Mouse (Mus musculus): ENCODE measurements around the gene Tacr1. TPM values are rescaled to one million over a fixed set of nuclear protein-coding genes. Genes with fewer than 3 reads are reported as not detected.

Gene Tacr1
- total and polyA plus RNA-seq, 3 experiments = not detected

DNA sequence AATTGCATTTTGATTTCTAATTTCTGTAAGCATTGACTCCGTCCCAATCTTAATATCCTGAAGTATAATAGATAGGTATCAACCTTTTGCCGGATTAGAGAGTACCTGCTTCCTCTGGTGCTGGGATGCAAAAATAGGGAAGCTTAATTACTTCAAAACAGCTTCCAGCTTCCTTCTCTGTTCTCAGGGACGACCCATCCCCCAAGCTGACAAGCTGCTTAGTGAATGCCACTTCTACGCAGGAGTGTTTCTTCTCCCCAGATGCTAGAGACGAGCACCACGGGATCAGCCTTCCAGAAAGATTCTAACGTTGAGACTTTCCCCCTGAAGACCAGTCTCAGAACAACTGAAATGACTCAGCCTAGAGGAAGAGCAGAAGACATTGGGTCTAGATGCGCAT lies 134.5 kb downstream of the Tacr1 start:
- H3K27ac ChIP-seq (ENCODE audit: control insufficient read depth, low read depth, low read length) = no peak overlapping the region
- H3K4me3 ChIP-seq (ENCODE audit: control insufficient read depth in 1 of 2, insufficient read depth in 1 of 2, low read depth in 2 of 2, low read length in 2 of 2) = no peak overlapping the region
- no peak for DNase-seq (ENCODE audit: low read depth, low spot score)
- TF ChIP-seq NELFE (IDR thresholded peaks at IDR 0.05; ENCODE audit: low read depth, low read length) = no peak
- no peak for TF ChIP-seq MYB (IDR thresholded peaks at IDR 0.05; ENCODE audit: low read depth, low read length)
- TF ChIP-seq BHLHE40 (IDR thresholded peaks at IDR 0.05; ENCODE audit: borderline replicate concordance, low read depth, low read length) = no peak
- TF ChIP-seq UBTF (IDR thresholded peaks at IDR 0.05; ENCODE audit: borderline replicate concordance, insufficient read depth, low read depth, low read length) = no peak
- no peak for TF ChIP-seq NRF1 (IDR thresholded peaks at IDR 0.05; ENCODE audit: insufficient read depth, low read depth, low read length, poor library complexity, severe bottlenecking)
- TF ChIP-seq MAZ (IDR thresholded peaks at IDR 0.05; ENCODE audit: low read depth, low read length) = no peak
- no peak for TF ChIP-seq MYC (IDR thresholded peaks at IDR 0.05; ENCODE audit: low read depth, low read length)
- no peak for TF ChIP-seq MAX (IDR thresholded peaks at IDR 0.05; ENCODE audit: low read length)
- TF ChIP-seq ZKSCAN1 (IDR thresholded peaks at IDR 0.05; ENCODE audit: low read depth, low read length) = no peak
- TF ChIP-seq POLR2A (IDR thresholded peaks at IDR 0.05; ENCODE audit: control insufficient read depth in 1 of 2, insufficient read depth in 1 of 2, low read depth in 1 of 2, low read length in 2 of 2, poor library complexity in 1 of 2) = no peak
- no peak for TF ChIP-seq CTCF (IDR thresholded peaks at IDR 0.05 in 2 of 3, conservative IDR thresholded peaks at IDR 0.05 in 1 of 3; ENCODE audit: control insufficient read depth in 1 of 3, insufficient read depth in 1 of 3, low read depth in 2 of 3, low read length in 3 of 3, poor library complexity in 1 of 3, severe bottlenecking in 1 of 3)
- no peak for TF ChIP-seq USF2 (IDR thresholded peaks at IDR 0.05; ENCODE audit: borderline replicate concordance in 1 of 2, insufficient read depth in 1 of 2, low read depth in 1 of 2, low read length in 2 of 2)
- TF ChIP-seq USF1 (IDR thresholded peaks at IDR 0.05; ENCODE audit: low read depth, low read length) = no peak
- no peaks in the 10 kb centered on the region; a peak in 1 of 4 replicates for H3K27me3 ChIP-seq (ENCODE audit: control insufficient read depth in 1 of 2, insufficient read depth in 2 of 2, low read length in 2 of 2)
- no peaks in the 10 kb centered on the region for H3K9me3 ChIP-seq (replicated peaks; ENCODE audit: insufficient read depth, low read length)
- no peaks in the 10 kb centered on the region for H3K4me1 ChIP-seq (ENCODE audit: control insufficient read depth in 1 of 2, insufficient read depth in 2 of 2, low read length in 2 of 2)
- H3K9ac ChIP-seq (ENCODE audit: control insufficient read depth, low read depth, low read length, poor library complexity, severe bottlenecking) = no peak overlapping the region
- no peaks in the 10 kb centered on the region for H3K79me2 ChIP-seq (ENCODE audit: control insufficient read depth, insufficient read depth, low read length, poor library complexity)
- no peaks in the 10 kb centered on the region for H3K36me3 ChIP-seq (ENCODE audit: control insufficient read depth in 1 of 2, insufficient read depth in 2 of 2, low read length in 2 of 2)

DNA sequence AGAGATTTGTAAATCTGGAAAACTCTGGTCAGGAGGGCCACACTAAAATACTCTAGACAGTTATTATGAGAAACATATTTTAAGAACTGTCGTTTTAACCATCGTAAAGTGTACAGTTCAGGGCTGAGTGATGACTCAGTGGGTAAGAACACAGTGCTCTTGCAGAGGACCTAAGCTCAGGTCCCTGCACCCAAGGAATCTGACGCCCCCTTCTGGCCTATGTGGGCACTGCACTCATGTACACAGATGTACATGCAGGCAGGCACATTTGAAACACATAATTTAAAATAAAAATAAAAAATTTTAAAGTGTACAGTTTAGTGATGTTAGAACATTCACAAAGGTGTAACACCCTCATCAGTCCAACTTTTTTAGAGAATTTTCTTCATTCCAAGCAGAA lies 147.1 kb downstream of the Tacr1 start:
- H3K4me1 ChIP-seq (ENCODE audit: control insufficient read depth in 1 of 2, insufficient read depth in 2 of 2, low read length in 2 of 2) = no peaks in the 10 kb centered on the region
- H3K9ac ChIP-seq (ENCODE audit: control insufficient read depth, low read depth, low read length, poor library complexity, severe bottlenecking) = no peak overlapping the region
- no peaks in the 10 kb centered on the region for H3K9me3 ChIP-seq (replicated peaks; ENCODE audit: insufficient read depth, low read length)
- TF ChIP-seq ETS1 (IDR thresholded peaks at IDR 0.05; ENCODE audit: low read depth, low read length) = no peak
- no peak for TF ChIP-seq POLR2AphosphoS2 (IDR thresholded peaks at IDR 0.05; ENCODE audit: low read length)
- TF ChIP-seq CTCF (IDR thresholded peaks at IDR 0.05 in 2 of 3, conservative IDR thresholded peaks at IDR 0.05 in 1 of 3; ENCODE audit: control insufficient read depth in 1 of 3, insufficient read depth in 1 of 3, low read depth in 2 of 3, low read length in 3 of 3, poor library complexity in 1 of 3, severe bottlenecking in 1 of 3) = peak in 2 of 3 experiments; percentile 11 to 13; a peak in 2 of 6 replicates
- TF ChIP-seq TBP (IDR thresholded peaks at IDR 0.05; ENCODE audit: low read depth, low read length) = no peak
- no peak for TF ChIP-seq MAZ (IDR thresholded peaks at IDR 0.05; ENCODE audit: low read depth, low read length)
- no peak for TF ChIP-seq USF1 (IDR thresholded peaks at IDR 0.05; ENCODE audit: low read depth, low read length)
- TF ChIP-seq SMC3 (IDR thresholded peaks at IDR 0.05; ENCODE audit: low read depth, low read length) = peak; percentile 11; the same call in 1 of the 2 replicates
- TF ChIP-seq CHD1 (IDR thresholded peaks at IDR 0.05; ENCODE audit: low read depth, low read length) = no peak
- H3K4me3 ChIP-seq (ENCODE audit: control insufficient read depth in 1 of 2, insufficient read depth in 1 of 2, low read depth in 2 of 2, low read length in 2 of 2) = no peak overlapping the region
- DNase-seq (ENCODE audit: low read depth, low spot score) = no peak
- no peak overlapping the region for H3K27ac ChIP-seq (ENCODE audit: control insufficient read depth, low read depth, low read length)
- no peaks in the 10 kb centered on the region for H3K36me3 ChIP-seq (ENCODE audit: control insufficient read depth in 1 of 2, insufficient read depth in 2 of 2, low read length in 2 of 2)
- H3K27me3 ChIP-seq (ENCODE audit: control insufficient read depth in 1 of 2, insufficient read depth in 2 of 2, low read length in 2 of 2) = no peaks in the 10 kb centered on the region
- no peaks in the 10 kb centered on the region for H3K79me2 ChIP-seq (ENCODE audit: control insufficient read depth, insufficient read depth, low read length, poor library complexity)

Data from MEL (cell line).